Mouse (Mus musculus): ENCODE results near the gene Mrpl27. TPM values are rescaled to one million over a fixed set of nuclear protein-coding genes. Genes with fewer than 3 reads are reported as not detected.
A peak's percentile ranks its signal among the peaks of the same experiment; 100 is the strongest.
"Not testable (repeated sequence)": the region's sequence is repeated elsewhere in the genome, so short reads cannot be mapped to it uniquely, and the experiment has no call there.

Gene Mrpl27
- total RNA-seq (2021) = 10 to 100 TPM; 57.1 to 62.9 TPM
- long read RNA-seq, experiment 1, transcript Mrpl27-201 (4 exons, 756 nt) = major isoform, 72 of 77 reads
- long read RNA-seq, experiment 1, partial matches to known transcripts = 1 of 77 reads
- long read RNA-seq, experiment 1, other reads (novel, unspliced or antisense) = 2 of 77 reads
- long read RNA-seq, experiment 2, transcript Mrpl27-201 (4 exons, 756 nt) = major isoform, 51 of 58 reads
- long read RNA-seq, experiment 2, partial matches to known transcripts = 2 of 58 reads
- long read RNA-seq, experiment 2, other reads (novel, unspliced or antisense) = 5 of 58 reads

DNA sequence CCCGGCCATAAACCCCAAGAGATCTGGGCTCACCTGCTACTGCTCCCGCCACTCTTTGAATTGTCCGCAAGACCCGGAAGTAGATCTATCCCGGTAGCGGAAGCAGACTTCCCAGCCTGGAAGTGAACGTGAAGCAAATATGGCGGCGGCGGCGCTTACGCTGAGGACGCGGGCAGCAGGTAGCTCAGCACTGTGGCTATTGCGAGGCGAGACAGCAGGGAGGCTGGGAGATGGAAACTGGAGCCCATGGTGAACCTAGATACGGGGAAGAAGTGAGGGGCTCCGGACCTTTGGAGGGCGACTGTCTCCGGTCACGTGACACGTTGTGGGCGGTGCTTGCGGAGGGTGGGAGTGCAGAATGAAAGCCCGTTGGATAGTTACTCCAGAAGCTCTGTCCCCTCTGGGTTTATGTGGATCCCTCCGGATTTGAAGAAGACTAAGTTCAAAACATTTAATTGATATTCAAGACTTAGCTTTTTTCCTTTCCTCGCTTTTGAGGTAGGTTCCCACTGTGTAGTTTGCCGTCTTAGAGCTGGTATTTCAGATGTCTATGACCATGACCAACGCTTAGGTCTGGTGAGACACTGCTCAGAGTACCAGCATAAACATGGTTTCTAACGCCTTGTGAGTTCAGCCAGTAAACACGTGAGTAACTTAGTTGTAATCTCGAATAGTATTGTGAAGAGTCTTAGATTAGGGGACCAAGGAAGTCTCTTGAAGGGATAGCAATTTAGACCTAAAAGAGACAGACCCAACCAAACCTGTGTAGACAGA is at the start of gene Mrpl27, which contains the start of gene Eme1:
TSS of gene Mrpl27 (plus strand) at position 105 of the 774 bp plus-strand sequence.
TSS of gene Eme1 (minus strand) at position 302 of the 774 bp plus-strand sequence.
- intact Hi-C loops (cut with DNase I) = loop anchor here (2.0 kb wide), 1 partner anchor 23 kb away; the partner anchor contains the start of gene Xylt2
- peak; percentile 81 to 89 for DNase-seq

DNA sequence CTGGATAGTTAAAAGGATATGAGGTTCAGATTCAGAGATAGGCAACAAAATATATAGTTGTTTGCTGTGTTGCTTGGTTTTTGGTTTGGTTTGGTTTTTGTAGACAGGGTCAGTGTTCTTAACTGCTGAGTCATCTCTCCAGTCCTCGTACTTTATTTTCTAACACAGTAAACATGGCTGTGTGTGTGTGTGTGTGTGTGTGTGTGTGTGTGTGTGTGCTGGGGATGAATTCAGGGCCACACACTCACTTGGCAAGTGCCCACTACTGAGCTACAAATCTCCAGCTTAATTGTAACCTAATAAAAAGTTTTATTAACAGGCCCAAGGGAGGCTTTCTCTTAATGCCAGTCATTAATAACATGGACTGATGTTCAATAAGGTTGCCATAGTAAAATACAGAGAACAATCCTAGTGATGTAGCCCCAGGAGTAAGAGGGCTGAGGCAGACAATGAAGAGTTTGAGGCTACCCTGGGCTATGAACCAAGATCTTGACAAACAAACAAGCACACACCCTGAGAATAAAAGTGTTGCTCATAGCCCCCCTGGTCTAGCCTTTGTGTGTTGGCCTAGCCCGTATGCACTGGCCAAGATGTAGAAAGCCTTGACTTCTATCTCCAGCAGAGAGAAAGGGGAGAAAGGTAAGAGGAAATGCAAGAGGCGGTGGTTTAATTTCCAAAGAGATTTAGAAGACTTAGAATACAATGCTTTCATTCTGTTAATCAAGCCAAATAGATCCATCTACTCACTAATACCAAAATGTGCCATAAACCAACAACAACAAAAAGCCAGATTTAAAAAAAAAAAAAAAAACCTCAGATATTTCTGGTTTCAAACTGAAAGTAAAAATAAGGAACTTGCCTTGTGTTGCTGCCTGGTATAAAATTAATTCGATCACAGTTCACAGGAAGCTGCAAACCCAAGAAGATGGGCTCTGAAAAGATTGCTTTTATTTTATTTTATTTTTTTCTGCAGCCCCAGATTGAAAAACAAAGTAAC is 42.5 kb upstream of the Mrpl27 start:
- no peak for DNase-seq

GRCm38 (mm10) chr11:94614603-94615002 is 39.0 kb upstream of the Mrpl27 start:
- no peak for DNase-seq
- intact Hi-C loops (cut with DNase I) = no loop called here

More for the DNA sequence above, 42.5 kb upstream of the Mrpl27 start:
- intact Hi-C loops (cut with DNase I) = no loop called here

DNA sequence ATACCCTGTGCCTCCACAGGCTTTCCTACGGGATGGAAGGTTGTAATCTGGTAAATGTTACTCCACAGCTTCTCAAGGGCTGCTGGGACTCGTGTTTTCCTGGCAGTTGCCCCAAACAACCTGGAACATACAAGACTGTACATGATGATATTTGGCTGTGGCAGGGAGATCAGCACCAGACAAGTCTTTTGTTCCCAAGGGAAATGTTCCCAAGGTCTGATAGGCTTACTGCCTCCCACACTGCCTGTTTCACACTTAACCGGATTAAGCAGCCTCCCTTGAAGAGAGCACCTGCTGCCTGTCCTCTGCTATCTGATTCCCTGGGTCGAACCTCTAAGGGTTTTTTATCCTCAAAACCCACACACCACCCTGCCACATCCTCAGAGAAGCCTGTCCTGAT is 38.1 kb upstream of the Mrpl27 start:
- intact Hi-C loops (cut with DNase I) = no loop called here
- no peak for DNase-seq

DNA sequence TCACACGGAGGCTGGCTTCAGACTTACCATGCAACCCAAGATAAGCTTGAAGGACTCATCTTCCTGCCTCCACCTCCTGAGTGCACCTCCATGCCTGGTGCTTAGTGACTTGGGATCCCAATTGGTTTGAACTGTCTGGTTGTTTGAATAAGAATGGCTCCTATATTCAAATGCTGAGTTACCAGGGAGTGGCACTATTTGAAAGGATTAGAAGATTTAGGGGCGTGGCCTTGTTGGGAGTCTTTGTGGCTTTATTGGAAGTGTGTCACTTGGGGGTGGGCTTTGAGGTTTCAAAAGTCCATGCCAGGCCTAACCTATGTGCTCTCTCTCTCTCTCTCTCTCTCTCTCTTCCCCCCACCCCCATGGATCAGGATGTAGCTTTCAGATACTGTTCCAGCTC is 35.9 kb upstream of the Mrpl27 start:
- no peak for DNase-seq
- intact Hi-C loops (cut with DNase I) = no loop called here

GRCm38 (mm10) chr11:94620766-94621457 is 32.7 kb upstream of the Mrpl27 start:
- intact Hi-C loops (cut with DNase I) = no loop called here
- no peak for DNase-seq

GRCm38 (mm10) chr11:94621458-94621852 is 32.1 kb upstream of the Mrpl27 start:
- intact Hi-C loops (cut with DNase I) = no loop called here
- no peak for DNase-seq

DNA sequence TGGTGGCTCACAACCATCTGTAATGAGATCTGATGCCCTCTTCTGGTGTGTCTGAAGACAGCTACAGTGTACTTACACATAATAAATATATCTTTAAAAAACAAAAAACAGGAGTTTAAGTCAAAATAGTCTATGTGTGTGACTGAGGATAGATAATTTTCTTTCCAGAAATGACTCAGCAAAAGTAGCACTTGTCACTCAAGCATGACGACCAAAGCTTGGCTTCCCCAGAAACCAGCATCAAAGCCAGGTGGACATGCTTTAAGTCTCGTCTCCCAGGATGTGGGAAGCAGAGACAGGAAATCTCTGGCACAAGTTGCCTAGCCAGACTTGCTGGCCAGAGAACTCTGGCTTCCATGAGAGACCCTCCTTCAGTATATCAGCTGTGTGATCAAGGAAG is 31.4 kb upstream of the Mrpl27 start:
- intact Hi-C loops (cut with DNase I) = no loop called here
- DNase-seq = no peak

GRCm38 (mm10) chr11:94629199-94629883 is 24.2 kb upstream of the Mrpl27 start, which contains the start of gene Lrrc59:
Lrrc59 (plus strand) TSS chr11:94629767.
- intact Hi-C loops (cut with DNase I) = no loop called here
- DNase-seq = peak; percentile 97 to 99

GRCm38 (mm10) chr11:94629884-94630198 is 23.7 kb upstream of the Mrpl27 start:
- intact Hi-C loops (cut with DNase I) = loop anchor here (5.0 kb wide), 1 partner anchor 87 kb away; no protein-coding TSS in a partner anchor
- DNase-seq = no peak

DNA sequence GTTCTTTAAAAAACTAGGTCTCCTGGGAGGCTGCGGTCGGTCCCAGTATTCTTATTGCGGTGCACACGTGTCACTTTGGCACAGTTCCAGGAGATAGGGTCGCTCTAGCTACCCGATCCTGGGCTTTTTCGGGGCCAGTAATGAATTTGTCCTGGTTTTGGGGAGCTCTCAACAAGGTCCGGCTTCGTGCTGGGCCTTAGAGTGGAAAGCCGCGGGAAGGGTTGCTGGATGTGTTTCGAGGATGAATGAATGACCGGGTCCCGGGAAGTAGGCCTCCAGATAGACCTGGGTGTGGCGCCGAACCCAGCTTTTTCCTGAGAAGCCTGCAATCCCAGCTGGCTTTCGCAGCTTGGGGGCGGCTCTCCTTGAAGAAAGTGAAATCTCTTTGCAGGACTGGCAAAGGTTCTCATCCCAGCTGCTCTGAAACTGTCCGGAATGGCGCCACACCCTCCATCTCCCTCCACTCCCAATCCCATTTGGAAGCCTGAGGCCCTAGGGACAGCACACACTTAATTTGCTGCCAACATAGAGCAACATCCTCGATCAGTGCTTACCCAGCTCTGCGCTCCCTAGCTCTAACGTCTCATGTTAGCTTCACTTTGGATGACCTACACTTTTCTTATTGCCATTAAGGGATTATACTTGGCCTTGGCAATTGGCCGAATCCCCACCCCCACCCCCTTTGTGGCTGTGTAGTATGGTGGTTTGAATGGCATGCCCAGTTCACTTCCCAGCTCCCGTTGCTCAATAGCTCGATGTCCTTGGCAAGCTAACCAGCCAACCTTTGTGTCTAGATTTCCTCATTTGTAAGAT is 23.2 kb upstream of the Mrpl27 start:
- intact Hi-C loops (cut with DNase I) = loop anchor here (5.0 kb wide), 1 partner anchor 87 kb away; no protein-coding TSS in a partner anchor
- peak; percentile 55 to 57 for DNase-seq

DNA sequence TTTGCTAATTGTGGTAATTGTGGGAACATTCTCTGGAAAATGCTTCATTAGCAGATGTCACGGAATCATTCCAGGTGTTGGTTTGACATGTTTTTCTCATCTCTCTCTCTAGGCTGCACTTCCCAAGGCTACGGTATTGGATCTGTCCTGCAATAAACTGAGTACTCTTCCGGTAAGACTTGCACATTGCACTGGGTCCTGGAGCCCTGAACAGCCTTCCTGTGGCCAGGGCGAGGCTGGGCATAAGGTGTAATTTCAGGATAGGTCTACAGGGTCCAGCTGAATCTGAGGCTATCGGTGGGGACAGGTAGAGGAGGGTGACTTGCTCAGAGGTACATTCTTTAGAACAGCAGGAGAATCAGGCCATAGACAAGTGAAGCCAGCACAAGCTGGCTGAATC is 21.6 kb upstream of the Mrpl27 start:
- DNase-seq = no peak
- intact Hi-C loops (cut with DNase I) = loop anchor here (5.0 kb wide), 1 partner anchor 85 kb away; no protein-coding TSS in a partner anchor

- intact Hi-C loops (cut with DNase I) = loop anchor here (5.0 kb wide), 1 partner anchor 84 kb away; no protein-coding TSS in a partner anchor
- no peak for DNase-seq
Observed at GRCm38 (mm10) chr11:94632988-94633387, 20.6 kb upstream of the Mrpl27 start.

- intact Hi-C loops (cut with DNase I) = loop anchor here (5.0 kb wide), 1 partner anchor 83 kb away; no protein-coding TSS in a partner anchor
- no peak for DNase-seq
Observed at GRCm38 (mm10) chr11:94634431-94634830, 19.1 kb upstream of the Mrpl27 start.

DNA sequence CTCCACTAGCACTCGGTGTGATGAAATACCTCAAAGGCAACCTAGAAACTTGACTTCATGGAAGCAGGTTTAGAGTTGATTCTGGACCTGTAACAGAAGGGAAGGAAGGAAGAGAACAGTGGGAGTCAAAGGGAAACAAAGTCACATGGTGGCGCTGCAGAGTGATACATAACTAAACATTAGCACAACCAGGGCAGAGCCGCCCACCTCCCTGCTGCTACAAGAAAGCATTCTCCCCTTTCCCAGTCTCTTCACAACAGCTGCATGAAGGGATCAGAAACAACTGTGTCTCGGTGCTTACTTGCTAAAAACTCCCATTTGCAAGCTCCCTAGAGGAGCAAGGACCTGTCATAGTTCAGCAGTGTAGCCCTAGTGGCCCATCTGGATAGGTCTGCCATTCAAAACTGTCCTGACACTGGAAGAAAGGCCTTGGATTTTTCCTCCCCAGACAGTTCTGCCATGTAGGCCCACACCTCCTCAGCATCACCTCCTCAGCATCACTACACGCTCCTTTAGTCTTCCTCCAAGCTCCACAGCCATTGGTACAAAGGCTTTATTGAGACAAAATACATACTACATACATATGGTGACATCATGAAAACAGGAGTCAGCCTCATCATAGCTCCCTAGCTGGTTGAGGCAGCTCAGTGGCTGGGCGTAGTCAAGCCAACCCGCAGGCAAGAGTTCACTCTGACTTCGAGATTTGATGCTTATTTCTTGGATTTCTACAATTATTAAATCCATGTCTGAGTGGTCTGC is 8.9 kb upstream of the Mrpl27 start:
- intact Hi-C loops (cut with DNase I) = no loop called here
- DNase-seq = no peak

GRCm38 (mm10) chr11:94646457-94646856 is 7.1 kb upstream of the Mrpl27 start:
- DNase-seq = no peak
- intact Hi-C loops (cut with DNase I) = no loop called here

DNA sequence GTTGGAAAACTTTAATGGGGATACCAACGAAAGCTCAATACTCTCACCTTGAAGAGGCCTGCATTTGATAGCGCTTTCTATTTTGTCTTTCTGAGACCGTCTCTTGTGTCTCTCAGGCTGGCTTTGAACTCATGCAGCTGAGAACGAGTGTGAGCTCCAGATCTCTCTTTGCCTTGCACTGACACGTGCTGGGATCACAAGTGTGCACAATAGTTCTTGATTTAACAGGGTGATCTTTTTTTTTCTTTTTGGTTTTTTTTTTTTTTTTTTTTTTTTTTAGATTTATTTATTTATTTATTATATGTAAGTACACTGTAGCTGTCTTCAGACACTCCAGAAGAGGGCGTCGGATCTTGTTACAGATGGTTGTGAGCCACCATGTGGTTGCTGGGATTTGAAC is 2.3 kb upstream of the Mrpl27 start:
- intact Hi-C loops (cut with DNase I); DNase-seq: not testable (repeated sequence)

All from heart, postnatal 14 days (tissue).